Mouse (Mus musculus) liver, adult 2 months (tissue): Measurements from ENCODE around the gene Zfp654.

Experiments used
- CTCF ChIP-seq: fragments of 200-500 bp; IDR thresholded peaks from 2 replicates; pipeline ENCODE4 v1.5.1; 2011; ENCODE audit warnings: low read depth, low read length, control low read depth
- POLR2A ChIP-seq: fragments of 200-500 bp; IDR thresholded peaks from 2 replicates; pipeline ENCODE4 v1.6.1; 2011; ENCODE audit warnings: low read length, control low read depth; ENCODE audit not compliant: insufficient read depth; ENCODE audit errors: extremely low read depth

DNA sequence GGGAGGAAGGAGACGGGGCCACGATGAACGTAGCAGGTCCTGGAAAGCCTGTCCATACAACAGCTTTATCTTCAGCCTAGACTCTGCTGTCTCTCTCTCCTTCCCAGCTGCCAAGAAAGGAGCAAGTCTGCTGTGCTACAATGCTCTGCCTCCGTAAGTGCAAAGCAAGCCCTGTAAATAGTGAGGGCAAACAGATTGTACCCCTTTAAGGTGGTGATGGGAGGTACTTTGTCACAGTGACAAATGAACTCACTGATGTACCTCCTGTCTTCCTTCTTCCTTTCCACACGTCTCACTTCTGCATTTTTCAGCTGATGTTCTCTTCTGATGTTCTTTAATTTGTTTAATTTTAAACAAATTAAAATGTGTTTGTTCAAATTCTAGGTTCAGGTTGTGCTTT is 32.4 kb upstream of the Zfp654 start:
- TF ChIP-seq CTCF (no peak), POLR2A (no peak)
